Mouse (Mus musculus) urinary bladder, postnatal 4 days (tissue): ENCODE data around the gene Spef2.
A peak's percentile ranks its signal among the peaks of the same experiment; 100 is the strongest.
"Not testable (repeated sequence)": the region's sequence is repeated elsewhere in the genome, so short reads cannot be mapped to it uniquely, and the experiment has no call there.

Experiments
- DNase-seq, 2 experiments: peaks; one replicate each; pipeline ENCODE4 v3.0.0; 2021 to 2022; ENCODE audit warnings: low spot score in 2 of 2

Gene Spef2

GRCm38 (mm10) chr15:9748359-9749102 is at the start of gene Spef2:
Spef2 (minus strand) TSS chr15:9748868.
- peak; percentile 28 to 64 for DNase-seq

GRCm38 (mm10) chr15:9794131-9794530 is 45.5 kb upstream of the Spef2 start:
- DNase-seq = no peak

GRCm38 (mm10) chr15:9788245-9789030 is 39.8 kb upstream of the Spef2 start:
- no peak for DNase-seq

DNA sequence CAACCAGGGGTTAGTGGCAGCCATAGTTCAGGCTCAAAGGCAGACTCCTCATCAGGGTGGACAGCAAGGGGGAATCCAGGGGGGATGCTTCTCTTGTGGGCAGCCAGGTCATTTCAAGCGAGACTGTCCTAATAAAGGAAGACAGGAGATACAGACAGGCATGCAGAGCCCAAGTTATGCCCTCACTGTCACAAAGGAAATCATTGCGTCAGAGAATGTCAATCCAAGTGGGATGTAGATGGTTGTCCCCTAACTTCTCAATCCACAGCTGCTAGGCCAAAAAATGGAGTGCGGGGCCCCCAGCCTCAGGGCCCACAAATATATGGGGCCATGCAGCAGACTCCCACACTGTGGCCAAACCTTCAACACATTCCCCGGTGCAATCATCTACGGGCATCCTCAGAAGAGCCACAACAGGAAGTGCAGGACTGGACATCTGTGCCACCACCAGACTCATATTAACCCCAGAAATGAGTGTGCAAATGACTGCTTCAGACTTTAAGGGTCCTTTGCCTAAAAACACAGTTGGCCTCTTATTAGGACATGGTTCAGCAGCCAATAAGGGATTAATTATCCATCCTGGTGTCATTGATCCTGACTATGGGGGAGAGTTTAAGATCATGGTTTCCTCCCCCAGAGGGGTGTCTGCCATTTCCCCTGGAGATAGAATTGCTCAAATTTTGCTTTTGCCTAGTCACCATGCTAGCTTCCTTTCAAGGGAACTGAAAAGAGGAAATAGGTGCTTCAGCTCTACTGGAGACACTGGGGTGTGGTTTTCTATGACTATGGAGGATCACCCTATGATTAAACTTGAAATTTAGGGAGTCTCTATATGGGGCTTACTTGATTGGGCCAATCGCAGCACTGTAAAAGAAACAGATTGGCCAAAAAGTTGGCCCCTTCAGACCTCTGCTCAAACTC is 25.8 kb upstream of the Spef2 start:
- not testable (repeated sequence) for DNase-seq

DNA sequence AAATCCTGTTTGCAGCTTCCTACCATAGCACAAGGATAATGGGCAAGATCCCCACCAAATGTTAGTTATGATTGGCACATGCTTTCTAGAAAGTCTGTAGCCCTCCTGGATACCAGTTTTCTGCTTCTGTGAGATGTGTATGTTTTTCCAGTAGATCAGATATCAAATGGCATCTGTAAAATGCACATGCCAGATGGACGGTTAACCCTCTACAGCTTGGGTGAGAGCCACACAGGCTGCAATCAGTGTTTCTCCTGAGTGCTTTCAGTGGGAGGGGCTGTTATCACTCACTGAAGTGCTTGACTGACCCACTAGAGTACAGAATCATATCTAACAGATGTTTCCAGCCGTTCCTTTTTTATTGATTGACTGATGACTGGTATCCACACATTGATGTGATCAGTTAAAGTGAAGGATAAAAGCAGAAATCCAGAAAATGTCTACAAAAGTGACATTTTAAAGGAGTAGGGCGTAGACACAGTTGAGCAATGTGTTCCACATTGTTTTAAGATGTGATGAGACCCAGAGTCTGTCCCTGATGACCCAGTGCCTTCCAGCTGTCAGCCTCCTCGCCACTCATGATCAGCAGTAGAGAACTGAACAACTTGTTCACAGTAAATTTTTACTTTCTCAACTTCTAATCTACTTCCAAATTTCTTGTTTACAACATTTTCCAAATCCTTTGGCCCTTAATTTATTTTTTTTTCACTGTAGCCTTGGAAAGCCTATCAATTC is 19.7 kb upstream of the Spef2 start:
- no peak for DNase-seq

DNA sequence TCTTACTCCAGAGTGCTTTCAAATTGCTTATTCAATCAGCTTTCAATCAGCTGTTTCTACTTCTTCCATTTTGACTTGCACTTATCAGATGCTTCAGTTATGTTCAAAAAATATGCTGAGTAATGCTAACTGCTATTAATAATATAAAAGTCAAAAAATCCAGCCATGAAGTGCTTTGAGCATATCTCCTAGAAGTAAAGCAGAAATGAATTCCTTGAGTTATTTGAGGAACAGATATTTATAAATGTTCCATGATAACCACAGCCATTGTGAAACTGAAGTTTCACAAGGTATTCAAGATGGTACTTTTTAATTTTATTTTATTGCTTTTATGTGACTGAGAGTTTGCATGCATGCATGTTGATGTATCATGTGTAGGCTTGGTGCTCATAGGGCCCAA is 18.4 kb upstream of the Spef2 start:
- no peak for DNase-seq

DNA sequence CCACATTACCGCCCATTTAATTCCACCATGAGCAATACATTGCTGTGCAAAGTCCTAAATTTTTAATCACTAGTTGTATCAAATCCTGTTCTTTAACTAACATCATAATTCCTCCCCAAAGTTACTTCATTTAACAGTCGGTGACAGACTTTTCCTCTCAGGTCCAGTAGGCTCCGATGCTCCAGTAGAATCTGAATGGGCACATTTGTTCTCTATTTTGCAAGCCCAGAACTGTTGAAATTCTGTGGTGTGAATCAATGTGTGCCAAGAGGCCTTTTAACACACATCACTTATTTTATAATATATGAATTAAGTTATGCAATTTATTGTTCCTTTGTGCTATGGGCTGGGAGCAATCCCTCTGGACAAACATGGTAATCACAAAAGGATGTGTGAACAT is 2.3 kb upstream of the Spef2 start:
- no peak for DNase-seq

DNA sequence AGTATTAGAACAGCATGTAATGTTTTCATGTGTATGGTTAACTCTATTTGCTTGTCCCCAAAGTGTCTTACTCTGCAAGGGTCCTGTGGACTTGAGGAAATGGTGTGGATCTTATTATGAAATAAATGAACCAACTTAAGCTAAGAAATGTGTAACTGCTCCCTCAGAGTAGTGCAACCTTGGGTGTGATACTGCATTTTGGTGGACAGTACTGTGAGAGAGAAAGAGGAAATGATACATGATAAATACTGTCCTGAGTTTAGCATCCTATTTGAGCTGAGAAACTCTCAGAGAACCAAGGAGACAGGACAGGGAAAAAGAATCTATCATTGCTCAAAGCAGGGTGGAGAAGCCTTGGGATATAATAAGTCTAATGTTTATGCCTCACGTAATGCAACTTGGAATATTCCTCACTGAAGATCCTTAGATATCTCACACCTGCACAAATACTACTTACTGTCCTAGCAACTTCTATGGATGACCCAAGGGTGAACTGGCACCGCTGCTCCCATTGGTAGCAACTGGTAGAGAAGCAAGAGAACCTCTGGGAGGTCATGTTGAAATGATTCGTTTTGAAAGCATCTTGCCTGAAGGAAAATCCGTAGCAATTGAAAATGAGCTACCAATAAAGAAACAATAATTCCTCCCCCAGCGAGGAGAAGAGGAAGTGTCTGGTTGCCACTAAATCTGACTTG is 1.1 kb downstream of the Spef2 start:
- DNase-seq = no peak

- no peak for DNase-seq
Measured at GRCm38 (mm10) chr15:9742172-9742571, 6.5 kb downstream of the Spef2 start.

- no peak for DNase-seq
Measured at GRCm38 (mm10) chr15:9714574-9715458, 33.9 kb downstream of the Spef2 start.

DNA sequence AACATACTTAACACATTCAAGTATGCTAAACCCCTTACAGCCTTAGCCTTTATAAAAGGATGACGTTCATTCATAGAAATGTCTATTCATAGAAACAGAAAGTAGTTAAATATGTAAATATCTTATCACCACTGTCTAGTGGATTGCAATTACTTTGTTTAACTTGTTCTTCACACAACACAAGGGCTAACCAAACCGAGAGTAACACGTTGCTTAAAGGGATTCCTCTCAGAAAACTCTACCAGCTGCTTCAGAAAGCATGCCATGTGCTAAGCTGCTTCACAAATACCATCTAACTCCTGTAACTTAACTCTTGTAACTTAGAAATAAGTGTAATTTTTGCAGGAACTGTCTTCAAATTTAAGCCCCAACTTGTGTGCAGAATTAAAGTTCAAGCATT is 35.0 kb downstream of the Spef2 start:
- DNase-seq = no peak

GRCm38 (mm10) chr15:9710330-9710729 is 38.3 kb downstream of the Spef2 start:
- DNase-seq = no peak

DNA sequence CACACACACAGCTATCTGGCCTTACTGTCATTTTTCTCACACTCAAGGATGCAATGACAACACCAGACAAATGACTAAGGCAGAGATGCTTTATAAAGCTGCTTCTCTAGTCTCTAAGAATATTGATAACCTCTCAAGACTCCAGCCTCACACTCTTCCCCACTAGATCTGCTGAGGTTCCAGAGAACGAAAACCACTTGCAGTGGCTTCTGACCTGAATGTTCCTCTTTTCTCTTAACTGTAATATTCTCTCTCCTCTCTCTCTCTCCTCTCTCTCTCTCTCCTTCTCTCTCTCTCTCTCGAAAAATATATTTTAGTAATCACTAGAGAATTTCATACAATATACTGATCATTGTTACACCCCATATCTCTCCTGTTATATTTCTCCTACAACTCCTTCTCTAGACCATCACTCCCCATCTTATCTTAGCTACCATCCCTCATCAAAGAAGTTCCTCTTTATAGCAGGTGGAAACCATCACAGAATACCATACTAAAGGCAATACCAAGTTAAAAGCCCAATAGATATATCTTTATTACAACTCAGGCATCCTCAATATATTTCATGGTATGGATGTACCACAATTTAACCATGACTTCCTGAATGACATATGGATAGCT is 42.7 kb downstream of the Spef2 start:
- DNase-seq = no peak

DNA sequence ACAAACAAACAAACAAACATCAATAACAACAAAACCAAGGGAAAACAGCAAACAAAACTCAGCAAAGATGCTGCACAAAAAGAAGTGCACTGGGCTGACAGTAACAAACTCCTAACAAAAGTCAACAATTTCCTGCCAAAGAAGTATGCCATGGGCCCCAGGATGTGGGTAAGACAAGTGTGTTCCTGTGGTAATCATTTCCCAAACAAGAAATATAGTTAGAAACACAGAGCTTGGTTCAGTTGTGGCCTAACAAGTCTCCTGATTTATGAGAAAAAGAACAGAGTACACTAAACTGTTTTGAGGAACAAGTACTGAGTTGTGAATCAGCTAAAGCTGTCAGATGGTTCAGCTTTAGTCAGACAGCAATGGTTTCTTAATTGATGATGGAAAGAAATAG is 46.8 kb downstream of the Spef2 start:
- DNase-seq = no peak

DNA sequence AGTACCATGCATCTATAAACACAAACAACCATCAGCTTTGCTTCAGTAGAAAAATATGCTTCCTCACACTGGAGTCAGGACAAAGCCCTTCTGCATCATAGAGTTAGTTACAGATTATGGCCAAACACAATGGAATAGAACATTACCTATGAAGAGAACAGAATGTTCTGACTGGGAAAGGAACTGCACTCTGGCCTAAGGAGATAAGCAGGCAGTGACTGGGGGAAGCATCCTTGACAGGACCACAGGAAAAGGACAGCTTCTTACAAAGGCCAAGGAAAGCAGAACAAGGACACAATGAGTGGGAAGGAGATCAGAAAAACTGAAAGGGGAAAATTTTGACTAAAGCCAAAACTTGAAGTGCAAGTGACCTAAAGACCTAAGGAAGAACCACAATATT is 56.9 kb downstream of the Spef2 start:
- DNase-seq = no peak

- DNase-seq = no peak
Measured at GRCm38 (mm10) chr15:9690845-9691244, 57.8 kb downstream of the Spef2 start.

DNA sequence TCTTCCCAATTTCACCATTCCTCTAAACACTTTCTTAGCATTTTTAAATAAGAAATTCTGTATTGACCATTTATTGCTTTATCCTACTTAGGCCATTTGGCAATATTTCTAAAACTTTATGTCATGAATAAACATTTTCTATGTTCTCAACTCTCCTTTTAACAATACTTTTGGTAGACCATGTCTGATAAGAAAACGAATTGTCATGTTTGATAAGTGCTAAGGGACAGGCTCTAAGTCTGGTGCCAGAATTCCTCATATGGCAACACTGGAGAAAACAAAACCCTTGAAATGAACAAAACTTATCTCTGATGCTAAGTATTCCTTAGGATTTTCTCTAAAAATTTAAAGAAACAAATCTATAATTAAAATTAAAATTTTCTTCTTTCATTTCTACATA is 58.2 kb downstream of the Spef2 start:
- no peak for DNase-seq

DNA sequence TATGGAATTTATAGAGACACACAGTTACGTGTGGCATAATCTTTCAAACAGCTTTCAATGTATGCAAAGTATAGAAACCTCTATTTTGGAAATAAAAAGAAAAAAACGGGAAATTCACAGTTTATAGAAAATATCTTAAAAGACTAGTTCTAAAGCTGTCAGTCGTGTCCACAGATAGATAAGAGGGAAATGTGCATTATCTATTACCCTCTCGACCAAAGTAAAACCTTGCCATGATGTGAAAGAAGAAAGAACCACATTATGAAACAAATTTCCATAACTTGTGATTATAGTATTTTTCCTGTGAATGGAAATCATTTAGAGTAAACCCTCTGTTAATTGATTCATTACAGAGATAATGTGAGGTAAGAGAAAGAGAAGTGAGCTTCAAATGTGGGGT is 65.2 kb downstream of the Spef2 start:
- no peak for DNase-seq

DNA sequence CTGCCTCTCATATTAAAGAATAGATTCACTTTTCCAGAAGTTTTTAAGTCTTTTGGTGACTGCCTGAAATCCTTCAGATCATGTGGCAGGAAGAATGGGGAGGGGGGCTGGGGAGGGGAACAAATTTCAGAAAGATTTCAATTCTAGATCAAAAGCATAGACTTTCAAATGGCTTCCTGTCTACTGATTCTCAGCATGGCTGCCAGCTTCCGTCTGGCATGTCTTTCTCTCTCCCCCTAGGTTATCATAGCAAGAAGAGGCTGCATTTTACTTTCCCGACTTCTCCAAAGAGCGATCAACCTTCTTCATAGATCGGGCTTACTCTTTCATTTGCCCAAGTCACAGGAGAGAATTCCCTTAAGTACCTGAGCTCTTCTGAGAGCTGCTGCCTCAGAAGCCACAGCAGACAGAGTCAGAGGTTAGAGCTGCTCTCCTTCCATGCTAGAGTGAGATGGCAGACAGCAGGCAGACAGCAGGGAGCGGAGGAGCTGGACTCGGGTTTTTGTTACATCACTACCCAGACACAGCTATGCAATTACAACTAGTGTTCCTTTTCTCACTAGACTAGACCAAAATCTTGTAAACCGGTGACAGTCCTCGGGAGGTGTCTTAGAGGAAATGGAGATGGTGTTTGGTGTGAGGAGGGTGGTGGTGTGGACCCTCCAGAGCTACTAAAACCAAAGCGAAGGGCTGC is 71.2 kb downstream of the Spef2 start:
- no peak for DNase-seq
